Comparison of ENCODE assay signal across 8 mouse cellular contexts in the genomic region with DNA sequence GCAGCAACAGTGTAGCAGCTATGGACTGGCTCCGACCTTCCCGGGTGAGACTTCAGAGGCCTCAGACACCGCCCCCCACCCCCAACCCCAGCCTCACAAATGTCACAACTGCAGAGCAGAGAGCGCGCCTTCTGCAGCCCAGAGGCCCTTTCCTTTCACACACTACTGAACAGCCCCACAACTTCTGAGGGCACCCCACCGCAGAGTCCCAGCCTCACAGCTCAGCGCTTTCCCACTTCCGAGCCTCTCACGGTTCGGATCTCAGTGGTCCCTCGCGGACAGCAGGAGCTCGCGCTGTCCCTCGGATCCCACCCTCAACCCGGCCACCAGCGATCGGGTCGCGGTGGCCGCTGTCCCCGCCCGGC. TPM values are rescaled to one million over a fixed set of nuclear protein-coding genes. Genes with fewer than 3 reads are reported as not detected.
DNase-seq lines count a peak whose midpoint lies in the region; ATAC-seq and TF ChIP-seq lines count a peak whose summit lies in the region.

No protein-coding gene starts in this region.

- H3K27me3 ChIP-seq in kidney, adult 2 months (replicated peaks; ENCODE audit: control insufficient read depth, insufficient read depth, low read length): no peaks in the 10 kb centered on the region
- H3K27me3 ChIP-seq in erythroblast, embryonic 14.5 days (ENCODE audit: control insufficient read depth): no peaks in the 10 kb centered on the region
- no peaks in the 10 kb centered on the region for H3K27me3 ChIP-seq in limb, embryonic 14.5 days (ENCODE audit: control insufficient read depth, insufficient read depth, low read length)
- no peaks in the 10 kb centered on the region for H3K27me3 ChIP-seq in neural tube, embryonic 13.5 days

- peak overlapping the region; percentile 34 for H3K27ac ChIP-seq in kidney, adult 2 months (ENCODE audit: insufficient read depth, low read depth, low read length)
- H3K27ac ChIP-seq in ES-E14 (ENCODE audit: insufficient read depth, low read depth, low read length, poor library complexity, severe bottlenecking): no peak overlapping the region
- peak overlapping the region; percentile 93 for H3K27ac ChIP-seq in limb, embryonic 14.5 days (replicated peaks; ENCODE audit: low read depth, low read length)
- peak overlapping the region; percentile 88 for H3K27ac ChIP-seq in neural tube, embryonic 13.5 days (replicated peaks)

- no peak for DNase-seq in kidney, adult 2 months
- DNase-seq in kidney, adult 9 months: no peak
- DNase-seq in ES-E14 (ENCODE audit: low read depth, low spot score): peak; percentile 26
- peak; percentile 35 for DNase-seq in limb, embryonic 14.5 days (ENCODE audit: low spot score)
- no peak for DNase-seq in MN1 (ENCODE audit: low spot score)
- no peak for DNase-seq in cerebellum, postnatal 25 days

- no peak for TF ChIP-seq CTCF in kidney, adult 2 months (conservative IDR thresholded peaks at IDR 0.05; ENCODE audit: insufficient read depth, insufficient read length, low read depth, low read length)

- peaks cover 26% of the 10 kb centered on the region for H3K4me1 ChIP-seq in kidney, adult 2 months (ENCODE audit: control insufficient read depth, insufficient read depth, low read length)
- H3K4me1 ChIP-seq in ES-E14 (ENCODE audit: control insufficient read depth in 2 of 2, insufficient read depth in 2 of 2, low read length in 2 of 2, poor library complexity in 1 of 2): peaks cover 0 to 18% of the 10 kb centered on the region in 2 experiments; a peak in 2 of 4 replicates
- peaks cover 89% of the 10 kb centered on the region for H3K4me1 ChIP-seq in erythroblast, embryonic 14.5 days (ENCODE audit: control insufficient read depth)
- H3K4me1 ChIP-seq in limb, embryonic 14.5 days (ENCODE audit: control insufficient read depth, insufficient read depth, low read length): peaks cover 32% of the 10 kb centered on the region
- H3K4me1 ChIP-seq in neural tube, embryonic 13.5 days (replicated peaks): peaks cover 59% of the 10 kb centered on the region

- no peak for TF ChIP-seq POLR2A in kidney, adult 2 months (IDR thresholded peaks at IDR 0.05; ENCODE audit: low read depth, low read length)
- TF ChIP-seq POLR2A in limb, embryonic 14.5 days (IDR thresholded peaks at IDR 0.05; ENCODE audit: borderline replicate concordance, extremely low read depth, insufficient read depth, insufficient read length): no peak

- in situ Hi-C loops in ES-E14 (cut with MboI; ENCODE audit: low sequenced_read_pairs in 2 of 2, unreplicated experiment in 2 of 2): no loop called here

- peak overlapping the region; percentile 64 for H3K4me2 ChIP-seq in limb, embryonic 14.5 days (replicated peaks; ENCODE audit: low read depth, low read length, severe bottlenecking)
- H3K4me2 ChIP-seq in neural tube, embryonic 13.5 days: peak overlapping the region; percentile 92

- H3K9me3 ChIP-seq in ES-E14 (ENCODE audit: control insufficient read depth, insufficient read depth, low read depth, low read length): no peaks in the 10 kb centered on the region
- H3K9me3 ChIP-seq in erythroblast, embryonic 14.5 days (ENCODE audit: control insufficient read depth, low read length): no peaks in the 10 kb centered on the region
- H3K9me3 ChIP-seq in limb, embryonic 14.5 days (ENCODE audit: control insufficient read depth, low read length): no peaks in the 10 kb centered on the region
- H3K9me3 ChIP-seq in neural tube, embryonic 13.5 days: no peaks in the 10 kb centered on the region

- H3K4me3 ChIP-seq in kidney, adult 2 months (ENCODE audit: insufficient read depth, low read depth, low read length): peak overlapping the region; percentile 93
- H3K4me3 ChIP-seq in ES-E14 (ENCODE audit: insufficient read depth in 1 of 2, low read depth in 1 of 2, low read length in 2 of 2, poor library complexity in 1 of 2, severe bottlenecking in 1 of 2): peak overlapping the region; percentile 67 to 92
- peak overlapping the region; percentile 86 for H3K4me3 ChIP-seq in erythroblast, embryonic 14.5 days (replicated peaks)
- H3K4me3 ChIP-seq in limb, embryonic 14.5 days (replicated peaks; ENCODE audit: low read length): peak overlapping the region; percentile 85
- H3K4me3 ChIP-seq in neural tube, embryonic 13.5 days: peak overlapping the region; percentile 75

- peak; percentile 39 for ATAC-seq in limb, embryonic 14.5 days (ENCODE audit: low FRiP score, low read depth)
- peak; percentile 29 for ATAC-seq in neural tube, embryonic 13.5 days (ENCODE audit: low read depth)

- H3K9ac ChIP-seq in ES-E14 (ENCODE audit: insufficient read depth, low read depth, low read length, poor library complexity, severe bottlenecking): peak overlapping the region; percentile 74
- H3K9ac ChIP-seq in limb, embryonic 14.5 days (ENCODE audit: low read depth, low read length, severe bottlenecking): peak overlapping the region; percentile 86
- peak overlapping the region; percentile 87 for H3K9ac ChIP-seq in neural tube, embryonic 13.5 days

- H3K36me3 ChIP-seq in kidney, adult 2 months (ENCODE audit: control insufficient read depth, insufficient read depth, low read length): no peaks in the 10 kb centered on the region
- no peaks in the 10 kb centered on the region for H3K36me3 ChIP-seq in ES-E14 (ENCODE audit: control insufficient read depth, insufficient read depth, low read length, poor library complexity, severe bottlenecking)
- peaks cover 33% of the 10 kb centered on the region for H3K36me3 ChIP-seq in erythroblast, embryonic 14.5 days (ENCODE audit: control insufficient read depth)
- H3K36me3 ChIP-seq in limb, embryonic 14.5 days (ENCODE audit: control insufficient read depth, insufficient read depth, low read length): no peaks in the 10 kb centered on the region
- H3K36me3 ChIP-seq in neural tube, embryonic 13.5 days: no peaks in the 10 kb centered on the region

- under 1% methylated on average over 23 of the region's 23 CpGs for WGBS in kidney, adult 2 months
- WGBS in limb, embryonic 14.5 days: 1% methylated on average over 23 of the region's 23 CpGs
- WGBS in neural tube, embryonic 13.5 days: under 1% methylated on average over 23 of the region's 23 CpGs

TF ChIP-seq in ES-E14, 5 proteins besides CTCF, POLR2A, EP300 and RAD21:
- no peak for TF ChIP-seq CHD2 (IDR thresholded peaks at IDR 0.05; ENCODE audit: low read depth, low read length)
- no peak for TF ChIP-seq ZNF384 (IDR thresholded peaks at IDR 0.05; ENCODE audit: low read depth, low read length)
- TF ChIP-seq HCFC1 (IDR thresholded peaks at IDR 0.05; ENCODE audit: borderline replicate concordance, insufficient read depth, low read length): no peak
- no peak for TF ChIP-seq MAFK (IDR thresholded peaks at IDR 0.05; ENCODE audit: insufficient read depth, low read depth, low read length)
- TF ChIP-seq ZC3H11A (IDR thresholded peaks at IDR 0.05; ENCODE audit: borderline replicate concordance, low read depth, low read length): no peak
TF ChIP-seq in ES-E14: peak in this region for 0.

RNA-seq across cellular contexts. Expression of a gene that starts 6.3 kb away (rescaled TPM):
- polyA plus RNA-seq in kidney, adult 2 months (2012; rRNA removed): 39.2 and 52.3 TPM in 2 replicates
- 3.8 and 4.3 TPM in 2 replicates for total RNA-seq in ES-E14 (2012; rRNA removed)
- polyA plus RNA-seq in erythroblast, embryonic 14.5 days (2012): 7.6 and 15.0 TPM in 2 replicates
- 48.7 and 55.6 TPM in 2 replicates for polyA plus RNA-seq in limb, embryonic 14.5 days (2012; rRNA removed)
- 70.3 and 73.7 TPM in 2 replicates for polyA plus RNA-seq in limb, embryonic 14.5 days (2014; fragmentation: Nextera tagmentation; extraction: Ambion mirVana)
- 20.1 and 22.5 TPM in 2 replicates for polyA plus RNA-seq in neural tube, embryonic 13.5 days (2015; fragmentation: Nextera tagmentation; extraction: Ambion mirVana)

RNA-seq across cellular contexts. Expression of a gene that starts 18.1 kb away (rescaled TPM):
- 33.6 and 37.0 TPM in 2 replicates for polyA plus RNA-seq in kidney, adult 2 months (2012; rRNA removed)
- 22.4 and 31.3 TPM in 2 replicates for total RNA-seq in ES-E14 (2012; rRNA removed)
- 2.7 and 2.9 TPM in 2 replicates for polyA plus RNA-seq in erythroblast, embryonic 14.5 days (2012)
- polyA plus RNA-seq in limb, embryonic 14.5 days (2012; rRNA removed): 49.1 and 66.1 TPM in 2 replicates
- polyA plus RNA-seq in limb, embryonic 14.5 days (2014; fragmentation: Nextera tagmentation; extraction: Ambion mirVana): 27.7 and 31.7 TPM in 2 replicates
- polyA plus RNA-seq in neural tube, embryonic 13.5 days (2015; fragmentation: Nextera tagmentation; extraction: Ambion mirVana): 10.2 and 11.6 TPM in 2 replicates

RNA-seq across cellular contexts. Expression of a gene that starts 39.5 kb away (rescaled TPM):
- polyA plus RNA-seq in kidney, adult 2 months (2012; rRNA removed): 50.8 and 65.9 TPM in 2 replicates
- total RNA-seq in ES-E14 (2012; rRNA removed): 24.0 and 30.1 TPM in 2 replicates
- polyA plus RNA-seq in erythroblast, embryonic 14.5 days (2012): 0.14 and 1.5 TPM in 2 replicates
- 77.1 and 108 TPM in 2 replicates for polyA plus RNA-seq in limb, embryonic 14.5 days (2012; rRNA removed)
- 94.2 and 102 TPM in 2 replicates for polyA plus RNA-seq in limb, embryonic 14.5 days (2014; fragmentation: Nextera tagmentation; extraction: Ambion mirVana)
- 47.5 and 49.6 TPM in 2 replicates for polyA plus RNA-seq in neural tube, embryonic 13.5 days (2015; fragmentation: Nextera tagmentation; extraction: Ambion mirVana)

RNA-seq across cellular contexts. Expression of a gene that starts 39.5 kb away (rescaled TPM):
- 13.0 and 13.3 TPM in 2 replicates for polyA plus RNA-seq in kidney, adult 2 months (2012; rRNA removed)
- total RNA-seq in ES-E14 (2012; rRNA removed): 50.5 and 59.4 TPM in 2 replicates
- polyA plus RNA-seq in erythroblast, embryonic 14.5 days (2012): 0.17 and 0.18 TPM in 2 replicates
- 27.3 and 28.3 TPM in 2 replicates for polyA plus RNA-seq in limb, embryonic 14.5 days (2012; rRNA removed)
- 38.9 and 41.5 TPM in 2 replicates for polyA plus RNA-seq in limb, embryonic 14.5 days (2014; fragmentation: Nextera tagmentation; extraction: Ambion mirVana)
- 21.6 and 23.7 TPM in 2 replicates for polyA plus RNA-seq in neural tube, embryonic 13.5 days (2015; fragmentation: Nextera tagmentation; extraction: Ambion mirVana)

Comparison
In these comparisons a context has a peak if more than half of its experiments do, and no peak if none do; other contexts are left out.
1. DNase-seq: peak in ES-E14 (single experiment) and limb, embryonic 14.5 days (single experiment); none in kidney, adult 2 months (single experiment), kidney, adult 9 months (single experiment), MN1 (single experiment) and cerebellum, postnatal 25 days (0 of 2).
2. RNA of a gene that starts 39.5 kb away (polyA plus RNA-seq): 77.1 to 108 TPM in limb, embryonic 14.5 days, 50.8 to 65.9 TPM in kidney, adult 2 months and 47.5 to 49.6 TPM in neural tube, embryonic 13.5 days; 0.14 to 1.5 TPM in erythroblast, embryonic 14.5 days; every median in the first group is over 10 times any median in the second.
3. Peak in every context shown above with its lines, with median percentiles within 50 percentile points of each other: H3K4me3 ChIP-seq and H3K9ac ChIP-seq.